Mouse (Mus musculus) cerebellum, postnatal 25 days (tissue): ENCODE data around the gene Cbx6.
"Not testable (repeated sequence)": the region's sequence is repeated elsewhere in the genome, so short reads cannot be mapped to it uniquely, and the experiment has no call there.

Experiments
- DNase-seq, 2 experiments: peaks; one replicate each; pipeline ENCODE4 v3.0.0; 2021; ENCODE audit warnings: mixed read lengths in 2 of 2

Gene Cbx6

DNA sequence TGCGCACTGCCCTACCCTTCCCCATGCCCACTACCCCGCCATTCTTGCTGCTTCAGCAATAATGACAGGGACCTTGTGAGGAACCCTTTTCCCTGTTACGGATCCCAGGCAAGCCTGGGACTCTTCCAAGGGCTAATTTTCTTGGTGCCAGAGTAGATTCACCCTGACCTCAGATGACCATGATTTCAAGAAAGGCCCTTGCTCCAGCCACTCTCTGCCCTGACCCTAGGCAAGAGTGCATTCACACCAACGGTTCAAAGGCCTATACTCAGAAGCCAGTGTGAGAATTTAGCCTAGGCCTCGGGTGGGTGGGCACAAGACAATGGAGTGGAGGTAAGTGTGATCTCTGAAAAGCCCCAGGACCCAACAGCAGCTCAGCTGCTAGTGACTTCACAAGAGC lies 5.1 kb downstream of the Cbx6 start:
- peak in 1 of 2 experiments; percentile 36 for DNase-seq

DNA sequence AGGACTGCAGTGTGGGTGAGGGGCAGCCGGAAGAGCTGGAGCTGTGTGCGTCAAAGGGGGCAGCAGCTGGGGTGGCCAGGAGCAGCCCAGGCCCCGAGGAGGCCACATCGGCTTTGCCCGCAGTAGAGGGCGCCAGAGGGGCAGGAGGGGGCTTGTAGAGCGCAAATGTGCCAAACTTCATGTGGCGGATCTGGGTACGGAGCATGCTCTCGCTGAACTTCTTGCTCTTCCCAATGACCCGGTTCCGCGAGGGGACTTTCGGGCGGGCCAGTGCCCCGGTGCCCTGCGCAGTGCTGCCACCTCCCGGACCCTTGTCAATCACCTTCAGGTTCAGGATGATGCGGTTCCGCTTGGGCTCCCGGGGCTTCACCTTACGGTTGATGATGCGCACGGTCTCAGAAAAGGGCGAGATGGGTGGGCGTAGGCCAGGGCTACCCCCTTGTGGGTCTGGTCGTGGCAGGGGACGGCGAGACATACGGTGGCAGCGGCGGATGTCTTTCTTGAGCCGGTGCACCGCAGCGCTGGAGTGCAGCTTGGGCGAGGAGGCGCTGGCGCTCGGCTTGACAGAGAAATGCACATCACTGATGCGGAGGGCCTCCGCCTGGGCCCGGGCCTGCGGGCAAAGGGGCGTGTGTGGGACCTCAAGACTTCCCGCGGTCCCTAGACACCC lies 6.0 kb downstream of the Cbx6 start:
- peak; percentile 81 to 84 for DNase-seq

DNA sequence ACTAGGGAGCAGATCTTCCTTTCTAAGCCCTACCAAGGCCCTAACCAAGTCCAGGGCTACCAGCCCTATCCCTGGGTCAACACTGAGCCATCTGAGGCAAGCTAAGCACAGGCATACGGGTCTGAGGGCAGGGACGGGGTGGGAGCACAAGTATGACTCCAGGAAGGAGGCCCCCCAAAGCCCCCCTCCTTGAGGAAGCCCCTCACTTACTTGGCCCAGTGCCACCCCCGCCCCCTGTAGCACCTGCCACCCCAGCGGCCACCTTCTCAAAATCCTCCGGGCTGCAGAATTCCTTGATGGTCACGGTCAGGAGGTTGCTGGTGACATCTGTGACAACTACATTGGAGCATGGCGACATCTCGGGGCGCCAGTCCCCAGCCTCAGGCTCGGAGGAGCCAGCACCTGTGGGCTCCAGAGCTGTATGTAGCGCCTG lies 6.7 kb downstream of the Cbx6 start:
- peak in 1 of 2 experiments; percentile 64 for DNase-seq

DNA sequence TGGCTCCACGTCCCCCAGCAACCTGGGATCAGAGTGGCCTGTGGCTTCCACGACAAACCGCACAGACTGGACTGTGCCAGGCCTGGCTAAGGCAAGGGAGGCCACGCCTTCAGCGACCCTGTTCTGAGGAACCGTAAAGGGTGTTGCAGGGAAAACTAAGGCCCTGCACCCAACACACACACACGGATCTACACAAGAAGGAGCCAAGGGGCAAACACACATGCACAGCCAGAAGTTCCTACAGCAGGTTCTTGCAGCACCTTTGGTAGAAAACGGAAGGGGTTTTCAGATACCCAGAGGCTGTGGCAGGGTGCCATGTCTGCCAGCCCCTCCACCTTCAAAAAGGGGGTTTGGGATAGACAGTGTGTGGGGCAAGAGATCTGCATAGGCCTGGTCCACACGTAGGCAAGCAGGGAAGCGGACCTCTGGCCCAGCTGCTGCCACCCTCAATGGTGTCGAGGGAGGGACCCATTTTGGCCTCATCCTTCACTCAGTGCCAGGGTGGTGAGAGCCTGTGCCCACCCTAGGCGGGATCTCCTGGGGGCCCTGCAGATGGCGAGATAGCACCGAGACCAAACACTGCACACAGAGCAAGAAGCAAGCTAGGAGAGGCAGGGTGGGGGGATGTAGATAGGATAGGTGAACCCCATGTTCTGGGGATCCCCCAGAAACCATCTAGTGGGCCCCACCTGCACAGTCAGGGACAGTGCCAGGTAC lies 7.3 kb downstream of the Cbx6 start:
- DNase-seq: peak; percentile 48 to 56

DNA sequence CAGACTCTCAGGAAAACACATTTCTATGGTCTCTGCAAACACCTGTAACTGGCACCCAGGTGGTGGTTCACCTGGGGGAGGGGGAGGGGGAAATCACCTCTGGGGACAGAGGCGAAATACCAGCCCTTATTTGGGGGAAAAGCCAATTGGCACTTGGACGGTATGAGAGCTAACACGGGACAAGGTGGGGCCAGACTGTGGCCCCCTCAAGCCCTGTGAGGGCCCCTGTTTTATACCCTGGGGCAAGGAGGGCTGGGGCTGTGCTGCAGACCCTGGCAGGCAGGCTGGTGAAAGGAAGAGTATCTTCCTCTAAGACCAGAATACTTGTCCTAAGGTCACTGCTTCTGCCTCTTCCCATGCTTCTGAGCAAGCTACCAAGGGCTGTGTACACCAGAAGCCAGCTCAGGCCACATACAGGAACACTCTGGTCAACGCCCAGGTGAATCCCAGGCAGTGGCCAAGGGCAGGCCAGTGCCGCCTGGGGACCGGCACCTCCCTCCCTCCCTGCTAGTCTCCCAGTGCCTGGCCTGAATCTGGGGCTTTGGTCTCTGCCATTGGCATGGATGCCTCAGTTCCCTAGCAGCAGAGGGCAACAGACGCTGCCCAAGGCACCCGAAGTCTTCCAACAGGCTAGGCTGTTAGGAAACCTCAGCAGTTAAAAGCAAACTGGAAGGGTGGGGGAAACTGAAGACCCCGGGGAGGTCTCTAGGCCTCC lies 8.1 kb downstream of the Cbx6 start:
- peak; percentile 46 to 52 for DNase-seq

DNA sequence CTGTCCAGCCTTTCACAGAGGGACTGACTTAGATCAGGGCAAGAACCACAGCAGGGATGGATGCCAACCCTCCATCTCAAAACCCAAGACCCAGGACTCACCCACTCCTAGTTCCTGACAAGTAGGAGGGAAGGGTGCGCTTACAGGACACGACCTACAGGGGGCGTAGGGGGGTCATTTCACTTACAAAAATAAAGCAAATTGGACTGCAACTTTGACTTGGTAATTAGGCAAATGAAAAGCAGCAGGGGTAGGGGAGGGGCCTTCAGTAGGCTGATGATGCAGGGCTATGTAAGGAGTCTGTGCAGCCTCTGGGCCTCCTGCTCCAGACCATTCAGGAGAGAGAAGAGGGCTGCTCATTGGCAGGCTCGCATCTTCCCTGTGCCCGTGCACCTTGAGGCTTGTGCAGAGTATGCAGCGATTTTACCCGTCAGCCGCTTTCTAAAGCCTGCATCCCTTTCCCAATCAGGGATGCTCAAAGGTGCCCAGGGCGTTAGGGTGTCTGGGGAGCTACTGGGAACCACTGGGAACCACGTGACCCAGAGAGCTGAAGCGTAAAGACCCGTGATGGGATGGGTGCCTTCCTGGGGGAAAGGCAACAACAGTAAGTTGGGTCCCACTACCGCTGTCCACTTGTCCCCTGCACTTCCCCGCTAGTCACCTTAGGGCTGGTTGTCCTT lies 9.2 kb downstream of the Cbx6 start:
- peak; percentile 55 for DNase-seq

DNA sequence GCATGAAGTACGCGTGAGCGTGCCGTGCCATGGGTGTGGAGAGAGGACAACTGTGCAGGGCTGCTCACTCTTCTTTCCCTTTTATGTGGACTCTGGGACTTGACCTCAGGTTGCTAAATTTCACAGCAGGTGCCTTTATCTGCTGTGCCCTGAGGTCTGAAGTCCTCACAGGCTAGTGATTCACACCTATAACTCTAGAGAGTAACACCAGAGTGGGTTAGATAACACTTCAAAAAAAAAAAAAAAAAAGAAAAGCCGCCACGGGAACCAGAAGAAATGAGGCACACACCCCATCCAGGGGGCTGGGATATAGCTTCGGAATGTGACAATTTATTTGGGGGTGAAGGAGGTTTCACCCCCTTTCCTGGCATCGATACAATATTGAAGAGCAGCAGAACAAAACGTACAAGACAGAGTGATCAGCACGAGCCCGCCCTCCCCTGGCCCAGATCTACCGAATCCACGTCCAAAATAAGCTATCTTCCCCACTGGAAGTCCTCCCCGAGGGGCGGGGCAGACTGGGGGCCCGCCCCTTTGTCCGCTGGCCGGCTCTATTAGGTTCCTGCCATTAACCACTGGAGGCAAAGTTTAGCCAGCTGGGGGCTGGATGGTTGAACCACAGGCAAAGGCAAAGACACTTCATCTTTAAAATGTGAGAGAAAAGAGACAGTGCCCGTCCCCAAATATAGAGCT lies 10.8 kb downstream of the Cbx6 start:
- peak; percentile 34 to 54 for DNase-seq

DNA sequence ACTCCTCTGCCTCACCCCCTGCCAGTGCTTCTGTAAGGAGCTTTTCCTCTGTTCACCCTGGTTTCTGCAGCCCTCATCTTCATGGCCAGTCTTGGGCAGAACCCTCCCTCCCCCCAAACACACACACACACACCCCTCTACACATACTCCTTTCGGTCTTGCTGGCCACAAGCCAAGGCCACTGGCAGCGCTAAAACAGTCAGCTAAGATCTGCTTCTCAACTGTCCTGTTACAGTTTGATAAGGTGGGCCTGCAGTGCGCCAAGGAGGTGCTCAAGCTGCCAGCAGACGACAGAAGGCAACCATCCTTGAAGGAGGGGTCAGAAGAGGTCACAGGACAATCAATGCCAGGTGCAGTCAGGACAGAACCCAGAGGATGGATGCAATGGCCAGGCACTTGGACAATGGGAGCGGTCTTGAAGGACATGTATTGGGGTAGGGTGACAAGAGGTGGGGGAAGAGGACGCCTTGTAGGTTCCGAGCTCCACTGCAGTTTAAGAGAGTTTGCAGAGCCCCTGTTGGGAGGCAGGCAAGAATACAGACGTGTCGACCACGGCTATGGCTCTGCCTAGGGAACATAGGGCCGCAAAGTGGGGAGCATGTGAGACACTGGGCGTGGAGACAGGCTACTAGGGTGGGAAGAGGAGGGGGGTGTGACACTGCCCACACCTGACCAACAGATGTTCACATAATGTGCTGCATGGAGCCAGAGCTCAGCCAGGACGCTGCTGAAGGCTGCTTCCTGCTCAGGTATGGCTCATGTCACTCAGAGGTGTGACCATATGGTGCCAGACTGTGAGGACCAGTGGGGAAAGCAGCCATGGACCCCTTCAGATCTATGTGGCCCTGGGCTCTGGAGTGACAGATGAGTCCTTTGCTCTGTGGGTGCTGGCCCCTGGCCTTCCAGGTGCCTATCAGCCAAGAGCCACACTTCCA lies 12.0 kb downstream of the Cbx6 start:
- DNase-seq: peak; percentile 45 to 62

DNA sequence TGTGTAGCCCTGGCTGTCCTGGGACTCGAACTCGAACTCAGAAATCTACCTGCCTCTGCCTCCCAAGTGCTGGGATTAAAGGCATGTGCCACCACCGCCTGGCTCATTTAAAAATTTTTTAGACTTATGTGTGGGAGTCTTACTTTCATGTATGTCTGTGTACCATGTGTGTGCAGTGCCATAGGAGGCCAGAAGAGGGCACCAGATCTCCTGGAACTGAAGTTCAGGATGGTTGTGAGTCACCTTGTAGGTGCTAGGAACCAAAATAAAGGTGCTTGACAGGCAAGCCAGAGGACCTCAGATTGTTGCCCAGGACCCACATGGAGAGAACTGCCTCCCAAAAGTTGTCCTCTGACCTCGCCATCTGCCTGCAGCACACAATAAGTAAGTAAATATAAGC lies 16.2 kb downstream of the Cbx6 start:
- DNase-seq: peak; percentile 17 to 43

DNA sequence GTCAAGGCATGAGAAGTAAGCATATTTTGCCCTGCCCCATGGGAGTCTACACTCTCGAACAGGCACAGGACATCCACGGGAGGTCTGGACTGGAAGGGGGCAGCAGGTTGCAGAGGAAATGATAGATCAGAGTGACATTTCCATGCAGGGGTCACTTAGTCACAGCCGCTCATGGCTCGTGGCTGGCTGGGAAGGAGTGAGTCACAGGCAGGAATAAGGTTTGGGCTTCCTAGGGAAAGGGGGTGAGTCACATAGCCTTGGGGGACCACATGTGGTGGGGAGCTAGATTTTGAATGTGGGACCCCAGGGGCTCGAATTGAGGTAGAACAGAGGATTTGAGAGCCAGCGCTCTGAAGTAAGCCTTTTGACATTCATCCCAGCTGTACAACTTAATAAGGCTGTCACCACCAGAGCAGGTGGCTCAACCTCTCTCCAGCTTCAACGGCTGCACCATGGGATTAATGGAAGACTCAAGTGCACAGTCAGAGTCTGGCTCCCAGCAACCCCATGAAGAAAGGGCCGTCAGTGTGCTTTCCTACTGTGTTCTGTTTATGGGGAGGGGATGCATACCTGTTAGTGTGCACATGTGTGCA lies 20.7 kb downstream of the Cbx6 start:
- no peak for DNase-seq

DNA sequence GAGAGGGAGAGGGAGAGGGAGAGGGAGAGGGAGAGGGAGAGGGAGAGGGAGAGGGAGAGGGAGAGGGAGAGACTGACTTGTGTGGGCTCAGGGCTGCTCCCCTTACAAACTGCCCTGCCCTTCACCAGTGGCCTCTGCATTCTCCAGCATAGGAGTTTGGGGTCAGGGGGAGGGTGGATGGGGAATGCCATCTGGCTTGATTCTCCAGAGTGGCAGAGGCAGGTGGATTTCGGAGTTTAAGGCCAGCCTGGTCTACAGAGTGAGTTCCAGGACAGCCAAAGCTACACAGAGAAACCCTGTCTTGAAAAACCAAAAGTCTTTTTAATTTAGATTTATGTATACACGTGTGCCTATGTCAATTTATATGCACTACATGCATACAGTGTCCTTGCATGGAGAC lies 21.6 kb downstream of the Cbx6 start:
- DNase-seq: not testable (repeated sequence)

DNA sequence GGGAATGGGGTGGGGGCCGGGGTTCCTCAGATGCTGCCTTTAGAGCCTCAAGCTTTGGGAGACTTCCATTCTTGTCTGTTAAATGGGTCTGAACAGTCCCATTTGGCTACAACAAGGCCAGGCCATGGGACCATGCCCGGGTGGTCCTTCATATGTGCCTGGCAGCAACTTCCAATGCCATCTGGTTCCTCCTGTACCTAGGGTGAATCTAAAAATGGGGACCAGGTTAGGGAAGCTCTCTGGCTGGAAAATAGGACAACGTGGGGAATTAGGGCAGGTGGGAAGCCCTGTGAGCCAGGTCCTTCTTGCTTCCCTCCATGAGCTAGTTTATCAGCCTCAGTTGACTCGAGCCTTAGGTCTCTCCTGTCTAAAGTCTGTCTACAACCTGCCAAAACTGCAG lies 23.5 kb downstream of the Cbx6 start:
- DNase-seq: peak; percentile 65 to 66

DNA sequence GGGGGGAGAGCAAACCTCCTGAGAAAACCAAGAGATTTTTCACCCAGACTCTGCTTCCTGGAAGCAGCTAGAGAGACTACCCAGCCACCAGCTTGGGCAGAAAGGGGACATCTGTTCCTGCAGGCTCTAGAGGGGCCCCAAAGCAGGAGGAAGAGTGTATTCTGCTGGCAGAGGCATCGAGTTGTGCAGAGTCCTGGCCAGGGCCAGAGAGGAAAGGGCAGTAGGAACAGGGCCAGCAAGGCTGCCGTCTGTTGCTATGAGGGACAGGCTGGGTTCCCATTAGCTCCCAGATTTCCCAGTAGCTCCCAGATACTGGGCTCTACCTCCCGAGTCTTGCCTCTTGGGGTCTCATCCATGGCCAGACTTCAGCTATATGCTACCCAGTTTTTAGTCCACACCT lies 24.4 kb downstream of the Cbx6 start:
- DNase-seq: peak; percentile 87 to 90

DNA sequence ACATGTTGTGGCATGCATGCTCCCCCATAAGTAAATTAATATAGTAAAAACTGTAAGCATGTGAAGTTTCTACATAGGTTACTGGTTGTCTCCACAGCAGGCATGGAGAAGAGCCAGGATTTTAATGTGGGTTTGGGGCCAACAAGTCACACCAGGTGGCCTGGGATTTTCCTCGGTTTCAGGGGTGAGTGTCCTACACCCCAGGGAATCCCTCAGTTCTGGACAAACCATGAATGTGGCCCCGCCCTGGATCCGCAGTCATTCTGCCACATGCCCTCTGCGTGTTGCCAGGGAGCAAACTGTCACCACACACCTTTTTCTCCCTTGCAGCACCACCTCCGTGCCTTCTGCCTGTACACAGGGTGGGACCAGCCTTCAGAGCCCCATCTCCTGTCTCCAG lies 25.8 kb downstream of the Cbx6 start:
- peak; percentile 74 to 78 for DNase-seq

DNA sequence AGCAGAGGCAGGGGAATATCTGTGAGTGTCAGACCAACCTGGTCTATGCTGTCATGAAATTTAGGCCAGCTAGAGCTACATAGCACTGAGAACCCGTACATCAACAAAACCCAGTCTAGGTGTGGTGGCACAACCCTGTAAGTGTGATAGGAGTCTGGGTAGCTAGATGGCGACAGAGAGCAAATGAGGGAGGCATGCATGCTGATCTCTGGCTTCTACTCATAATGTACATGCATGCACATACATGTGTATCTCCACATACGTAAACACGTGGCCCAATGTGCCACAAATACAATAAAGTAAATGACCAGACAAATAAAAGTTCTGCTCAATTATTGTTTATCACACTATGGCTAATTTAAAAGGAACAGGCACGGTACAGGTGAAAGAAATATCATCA lies 26.4 kb downstream of the Cbx6 start:
- DNase-seq: peak; percentile 79 to 87

DNA sequence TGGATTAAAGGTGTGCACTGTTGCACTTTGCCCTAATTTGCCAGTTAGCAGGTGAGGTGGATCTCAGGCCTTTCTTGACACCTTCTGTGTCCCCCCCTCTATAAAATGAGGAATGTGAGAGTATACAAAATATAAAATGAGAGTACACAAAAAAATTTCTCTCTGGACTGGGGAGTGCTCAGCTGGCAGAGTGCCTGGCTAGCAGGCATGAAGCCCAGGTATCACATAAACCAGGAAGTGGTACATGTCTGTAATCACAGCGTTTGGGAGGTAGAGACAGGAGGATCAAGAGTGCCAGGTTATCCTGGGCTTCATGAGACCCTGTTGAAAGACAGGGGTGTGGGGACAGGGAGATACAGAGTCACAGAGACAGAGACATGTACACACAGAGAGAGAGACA lies 27.4 kb downstream of the Cbx6 start:
- DNase-seq: peak; percentile 55 to 71

DNA sequence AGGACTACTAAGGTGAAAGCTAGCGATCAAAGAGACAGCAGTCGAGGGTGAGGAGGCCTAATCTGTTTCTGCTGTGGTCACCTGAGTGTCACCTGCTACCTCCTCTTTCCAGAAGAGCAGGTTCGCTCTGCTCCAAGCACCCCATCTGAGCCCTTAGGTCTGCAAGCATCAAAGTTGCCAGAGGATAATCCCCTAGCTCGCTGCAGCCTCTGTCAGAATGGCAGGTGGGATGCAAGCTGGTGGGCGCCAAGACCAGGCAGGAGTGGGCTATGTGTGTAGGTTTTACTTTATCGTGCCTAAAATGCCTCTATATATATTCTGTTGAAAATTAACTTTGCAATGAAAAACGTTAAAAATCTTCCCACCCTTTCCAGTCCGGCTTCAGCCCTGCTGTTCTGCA lies 29.2 kb downstream of the Cbx6 start:
- DNase-seq: no peak

DNA sequence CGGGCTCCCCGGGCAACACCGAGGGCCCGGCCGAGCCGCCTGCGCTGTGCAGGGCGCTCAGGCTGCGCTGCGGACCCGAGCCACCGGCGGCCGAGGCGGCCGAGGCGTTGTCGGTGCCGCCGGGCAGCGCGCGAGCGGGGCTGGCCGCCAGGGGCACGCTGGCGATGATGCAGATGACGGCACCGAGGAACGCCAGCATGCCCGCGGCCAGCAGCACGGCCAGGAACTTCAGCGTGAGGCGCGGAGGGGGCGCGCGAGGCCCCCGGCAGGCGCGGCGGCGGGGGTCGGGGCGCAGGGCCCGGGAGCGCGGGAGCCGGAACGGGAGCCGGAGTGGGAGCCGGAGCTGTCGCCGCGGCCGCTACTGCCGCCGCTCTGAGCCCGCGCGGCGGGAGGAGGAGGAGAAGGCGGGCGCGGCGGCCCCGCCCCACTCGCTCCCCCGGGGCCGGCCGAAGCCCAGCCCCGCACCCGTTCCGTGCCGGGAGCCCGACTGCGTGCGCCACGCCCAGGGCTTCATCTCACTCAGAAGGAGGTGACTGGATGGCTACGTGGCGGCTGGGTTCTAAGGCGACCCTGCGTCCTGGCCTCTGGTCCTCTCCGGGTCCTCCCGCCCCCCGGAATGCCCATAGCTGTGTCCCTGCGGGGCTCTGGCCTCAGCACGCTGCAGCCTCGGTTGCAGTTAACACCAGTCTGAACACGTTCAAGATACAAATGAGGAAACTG lies 30.0 kb downstream of the Cbx6 start, which contains the start of gene Nptxr:
Gene Nptxr, minus strand, starts transcription at position 415 of the 720 bp plus-strand sequence.
- peak; percentile 86 to 90 for DNase-seq

DNA sequence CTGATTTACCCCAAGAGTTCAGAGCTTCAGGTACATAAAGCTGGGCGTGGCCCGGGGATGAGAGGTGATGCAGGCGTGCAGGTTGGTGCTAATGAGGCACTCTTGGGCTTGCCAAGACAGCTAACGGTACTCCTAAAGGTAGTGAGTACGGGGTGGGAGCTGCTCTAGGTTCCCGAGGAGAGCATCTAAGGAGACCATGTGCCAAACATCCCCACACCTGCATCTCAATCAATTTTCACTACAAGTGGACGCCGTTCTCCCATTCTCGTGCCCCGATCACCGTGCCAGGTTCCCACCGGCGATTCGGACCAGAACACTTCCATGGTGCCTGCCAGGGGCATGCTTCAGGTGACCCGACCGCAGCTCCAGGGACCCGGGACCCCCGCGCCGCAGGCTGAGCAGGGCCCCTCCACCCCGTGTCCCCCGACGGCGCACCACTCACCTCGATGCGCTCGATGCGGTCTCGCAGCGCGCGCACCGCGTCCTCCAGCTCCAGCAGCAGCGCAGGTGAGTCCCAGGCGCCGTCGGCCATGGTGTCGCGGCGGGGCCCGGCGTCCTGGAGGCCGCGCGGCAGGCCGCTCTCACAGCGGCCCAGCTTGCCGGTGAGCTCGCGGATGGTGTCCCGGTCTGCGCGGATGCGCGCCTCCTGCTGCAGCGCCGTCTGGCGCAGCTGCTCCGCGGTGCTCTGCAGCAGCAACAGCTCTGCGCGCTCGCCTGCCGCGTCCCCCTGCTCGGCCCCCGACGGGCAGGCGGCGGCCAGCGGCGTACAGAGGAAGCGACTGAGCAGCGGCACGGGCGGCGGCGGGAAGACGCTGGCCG lies 30.7 kb downstream of the Cbx6 start:
- DNase-seq: peak; percentile 64 to 71
